Mouse (Mus musculus): ENCODE data around the gene Nop56.
A peak's percentile ranks its signal among the peaks of the same experiment; 100 is the strongest.

Gene Nop56

GRCm38 (mm10) chr2:130295331-130296133, 21.3 kb downstream of the Nop56 start:
- DNase-seq (ENCODE audit: low spot score) = peak; percentile 55

- no peak for DNase-seq (ENCODE audit: low spot score)
Observed at GRCm38 (mm10) chr2:130296134-130296745, 22.0 kb downstream of the Nop56 start.

- DNase-seq (ENCODE audit: low spot score) = no peak
Observed at GRCm38 (mm10) chr2:130297580-130297979, 23.4 kb downstream of the Nop56 start.

GRCm38 (mm10) chr2:130303014-130303413, 28.8 kb downstream of the Nop56 start:
- no peak for DNase-seq (ENCODE audit: low spot score)

GRCm38 (mm10) chr2:130327057-130327456, 52.8 kb downstream of the Nop56 start:
- no peak for DNase-seq (ENCODE audit: low spot score)
